Mouse (Mus musculus) liver, embryonic 14.5 days (tissue): Measurements from ENCODE around the gene Pycr2. TPM values are rescaled to one million over a fixed set of nuclear protein-coding genes. Genes with fewer than 3 reads are reported as not detected.

ENCODE experiments used
- ATAC-seq: fragments of 200-750 bp; cut with Nextera tagmentation; 2 replicates; pipeline ENCODE4 v1.8.0; 2017; ENCODE audit warnings: moderate number of reproducible peaks, mild to moderate bottlenecking, moderate library complexity; ENCODE audit not compliant: insufficient read depth
- DNase-seq, 3 experiments: peaks; one replicate each; pipeline ENCODE4 v3.0.0-alpha.2; 2012 to 2013; ENCODE audit warnings: low read depth in 3 of 3, low spot score in 3 of 3
- H3K27ac ChIP-seq: fragments of 300-500 bp; sonication (generic); 2 replicates; pipeline ENCODE4 v1.5.1; 2014; ENCODE audit warnings: moderate library complexity, mild to moderate bottlenecking, control low read depth, inconsistent platforms
- H3K27me3 ChIP-seq: fragments of 300-500 bp; sonication (generic); 2 replicates; pipeline ENCODE4 v1.6.1; 2014; ENCODE audit warnings: mild to moderate bottlenecking, low read length, moderate library complexity; ENCODE audit not compliant: control insufficient read depth, insufficient read depth
- H3K36me3 ChIP-seq: fragments of 300-500 bp; sonication (generic); replicated peaks from 2 replicates; pipeline ENCODE4 v1.6.1; 2014; ENCODE audit warnings: low read depth; ENCODE audit not compliant: control insufficient read depth, insufficient read depth
- H3K4me1 ChIP-seq, 2 experiments: fragments of 200-500 bp in 1 of 2; fragments of 300-500 bp in 1 of 2; sonication (generic) in 1 of 2; replicated peaks; 2 replicates each; pipeline ENCODE4 v1.6.1; 2012 to 2014; ENCODE audit warnings: antibody characterized with exemption in 1 of 2, inconsistent platforms in 1 of 2, low read length in 1 of 2; ENCODE audit not compliant: control insufficient read depth in 2 of 2, insufficient read depth in 2 of 2
- H3K4me2 ChIP-seq: fragments of 300-500 bp; sonication (generic); 2 replicates; pipeline ENCODE4 v1.6.1; 2014; ENCODE audit warnings: low read depth, mild to moderate bottlenecking, control low read depth, moderate library complexity
- H3K4me3 ChIP-seq, 2 experiments: fragments of 200-500 bp in 1 of 2; fragments of 300-500 bp in 1 of 2; sonication (generic) in 1 of 2; 2 replicates each; pipeline ENCODE4 v1.5.1; 2012 to 2014; ENCODE audit warnings: low read depth in 2 of 2, low read length in 2 of 2, mild to moderate bottlenecking in 2 of 2, control low read depth in 1 of 2, inconsistent platforms in 1 of 2, moderate library complexity in 1 of 2; ENCODE audit not compliant: insufficient read depth in 1 of 2
- H3K9ac ChIP-seq: fragments of 300-500 bp; sonication (generic); replicated peaks from 2 replicates; pipeline ENCODE4 v1.6.1; 2014; ENCODE audit warnings: mild to moderate bottlenecking, control low read depth, moderate library complexity
- H3K9me3 ChIP-seq: fragments of 300-500 bp; sonication (generic); 2 replicates; pipeline ENCODE4 v1.6.1; 2016; ENCODE audit warnings: low read length, mixed read lengths; ENCODE audit not compliant: control insufficient read depth
- CTCF ChIP-seq: IDR thresholded peaks from 2 replicates; pipeline ENCODE4 v1.5.1; 2016; ENCODE audit warnings: antibody characterized with exemption, low read depth, control low read depth
- EP300 ChIP-seq: IDR thresholded peaks from 2 replicates; pipeline ENCODE4 v1.6.1; 2016; ENCODE audit warnings: antibody characterized with exemption, low read depth
- WGBS: fragments of 180-500 bp; shearing (Covaris S2); extraction: QIAGEN DNeasy Blood & Tissue Kit; methylation state at CpG from one replicate; pipeline ENCODE4 v1.1.7; 2014; ENCODE audit not compliant: insufficient replicate concordance; 5-methylcytosine and 5-hydroxymethylcytosine counted together
- polyA plus RNA-seq, 2 experiments: library from polyadenylated mRNA; depleted of rRNA in 1 of 2; stranded (reverse) in 1 of 2; unstranded in 1 of 2; fragments of >200 nt; fragmentation: Nextera tagmentation in 1 of 2; extraction: Ambion mirVana in 1 of 2; gene quantifications; 2 replicates each; pipeline versions ENCODE4 v1.2.1 to v1.2.3; 2012 to 2014

Pycr2 gene
- polyA plus RNA-seq, 2 experiments, result 52.0 to 84.6 TPM

GRCm38 (mm10) chr1:180956401-180956800, 52.3 kb downstream of the Pycr2 start:
- Histone ChIP-seq H3K9ac (no peak overlapping the region), H3K4me3 (no peak overlapping the region), H3K27me3 (no peaks in the 10 kb centered on the region), H3K36me3 (no peaks in the 10 kb centered on the region; the same call in none of the 2 replicates), H3K4me1 (peaks cover 0 to 6% of the 10 kb centered on the region in 2 experiments; a peak in 1 of 4 replicates), H3K4me2 (no peak overlapping the region), H3K9me3 (no peaks in the 10 kb centered on the region), H3K27ac (no peak overlapping the region)
- ATAC-seq, result no peak
- WGBS, result 84% methylated on average over 8 of the region's 8 CpGs
- DNase-seq, result no peak
- TF ChIP-seq CTCF (no peak), EP300 (no peak)

DNA sequence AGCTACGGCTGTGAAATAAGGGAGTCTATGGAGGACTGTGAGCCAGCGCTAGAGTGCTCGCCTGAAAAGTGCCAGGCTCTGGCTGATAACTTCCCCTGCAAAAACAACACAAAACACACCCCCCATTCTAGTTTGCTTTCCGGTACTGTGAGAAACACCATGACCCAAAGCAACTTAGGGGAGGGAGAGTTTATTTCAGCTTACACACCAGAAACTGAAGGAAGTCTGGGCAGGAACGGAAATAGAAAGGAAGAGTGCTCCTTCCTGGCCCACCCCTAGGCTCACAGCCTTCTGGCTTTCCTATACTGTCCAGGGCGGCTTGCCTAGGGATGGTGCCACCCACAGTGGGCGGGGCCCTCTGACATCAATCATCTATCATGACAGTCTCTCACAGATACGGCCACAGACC, 52.9 kb downstream of the Pycr2 start:
- Histone ChIP-seq H3K27ac (no peak overlapping the region), H3K9me3 (no peaks in the 10 kb centered on the region), H3K4me1 (peaks cover 0 to 6% of the 10 kb centered on the region in 2 experiments; a peak in 1 of 4 replicates), H3K27me3 (no peaks in the 10 kb centered on the region), H3K4me3 (no peak overlapping the region), H3K36me3 (no peaks in the 10 kb centered on the region; the same call in none of the 2 replicates), H3K9ac (no peak overlapping the region), H3K4me2 (no peak overlapping the region)
- TF ChIP-seq EP300, result no peak
- TF ChIP-seq CTCF, result no peak
- ATAC-seq (peak; percentile 70), DNase-seq (no peak)
- WGBS, result 31% methylated on average over 8 of the region's 8 CpGs

Other genes starting within 250 kb of the Pycr2 start
- gene Mixl1, start 207.3 kb upstream of the Pycr2 start, polyA plus RNA-seq (2012; rRNA removed), result 0.15 and 0.18 TPM in 2 replicates
- 0.18 and 0.30 TPM in 2 replicates for gene Mixl1, start 207.3 kb upstream of the Pycr2 start, polyA plus RNA-seq (2014; fragmentation: Nextera tagmentation; extraction: Ambion mirVana)
- 6.4 and 9.8 TPM in 2 replicates for gene Acbd3, start 178.2 kb upstream of the Pycr2 start, polyA plus RNA-seq (2012; rRNA removed)
- 7.2 and 8.2 TPM in 2 replicates for gene Acbd3, start 178.2 kb upstream of the Pycr2 start, polyA plus RNA-seq (2014; fragmentation: Nextera tagmentation; extraction: Ambion mirVana)
- 529 and 1,021 TPM in 2 replicates for gene H3f3a, start 90.3 kb upstream of the Pycr2 start, polyA plus RNA-seq (2012; rRNA removed)
- 2,262 and 2,378 TPM in 2 replicates for gene H3f3a, start 90.3 kb upstream of the Pycr2 start, polyA plus RNA-seq (2014; fragmentation: Nextera tagmentation; extraction: Ambion mirVana)
- 11.5 and 15.5 TPM in 2 replicates for gene Sde2, start 53.2 kb upstream of the Pycr2 start, polyA plus RNA-seq (2012; rRNA removed)
- 15.8 and 18.0 TPM in 2 replicates for gene Sde2, start 53.2 kb upstream of the Pycr2 start, polyA plus RNA-seq (2014; fragmentation: Nextera tagmentation; extraction: Ambion mirVana)
- gene Lefty2, start 11.2 kb upstream of the Pycr2 start, polyA plus RNA-seq (2012; rRNA removed), result not detected in 2 replicates
- gene Lefty2, start 11.2 kb upstream of the Pycr2 start, polyA plus RNA-seq (2014; fragmentation: Nextera tagmentation; extraction: Ambion mirVana), result not detected in 2 replicates
- 9.2 and 9.5 TPM in 2 replicates for gene Lefty1, start 30.7 kb downstream of the Pycr2 start, polyA plus RNA-seq (2012; rRNA removed)
- 4.9 and 5.6 TPM in 2 replicates for gene Lefty1, start 30.7 kb downstream of the Pycr2 start, polyA plus RNA-seq (2014; fragmentation: Nextera tagmentation; extraction: Ambion mirVana)
- 6.8 and 7.2 TPM in 2 replicates for gene Tmem63a, start 38.1 kb downstream of the Pycr2 start, polyA plus RNA-seq (2012; rRNA removed)
- gene Tmem63a, start 38.1 kb downstream of the Pycr2 start, polyA plus RNA-seq (2014; fragmentation: Nextera tagmentation; extraction: Ambion mirVana), result 4.3 and 4.6 TPM in 2 replicates
- gene Ephx1, start 116.6 kb downstream of the Pycr2 start, polyA plus RNA-seq (2012; rRNA removed), result 2.8 and 2.9 TPM in 2 replicates
- gene Ephx1, start 116.6 kb downstream of the Pycr2 start, polyA plus RNA-seq (2014; fragmentation: Nextera tagmentation; extraction: Ambion mirVana), result 4.2 and 4.8 TPM in 2 replicates
- gene 9130409I23Rik, start 146.9 kb downstream of the Pycr2 start, polyA plus RNA-seq (2012; rRNA removed), result 0.03 and 0.05 TPM in 2 replicates
- gene 9130409I23Rik, start 146.9 kb downstream of the Pycr2 start, polyA plus RNA-seq (2014; fragmentation: Nextera tagmentation; extraction: Ambion mirVana), result not detected in 2 replicates
- 9.1 and 13.1 TPM in 2 replicates for gene Nvl, start 239.9 kb downstream of the Pycr2 start, polyA plus RNA-seq (2012; rRNA removed)
- gene Nvl, start 239.9 kb downstream of the Pycr2 start, polyA plus RNA-seq (2014; fragmentation: Nextera tagmentation; extraction: Ambion mirVana), result 10.8 and 11.6 TPM in 2 replicates
- gene Cnih4, start 240.4 kb downstream of the Pycr2 start, polyA plus RNA-seq (2012; rRNA removed), result 9.5 and 10.0 TPM in 2 replicates
- gene Cnih4, start 240.4 kb downstream of the Pycr2 start, polyA plus RNA-seq (2014; fragmentation: Nextera tagmentation; extraction: Ambion mirVana), result 53.3 and 55.4 TPM in 2 replicates